Mouse (Mus musculus): Measurements from ENCODE around the gene Nus1.

DNA sequence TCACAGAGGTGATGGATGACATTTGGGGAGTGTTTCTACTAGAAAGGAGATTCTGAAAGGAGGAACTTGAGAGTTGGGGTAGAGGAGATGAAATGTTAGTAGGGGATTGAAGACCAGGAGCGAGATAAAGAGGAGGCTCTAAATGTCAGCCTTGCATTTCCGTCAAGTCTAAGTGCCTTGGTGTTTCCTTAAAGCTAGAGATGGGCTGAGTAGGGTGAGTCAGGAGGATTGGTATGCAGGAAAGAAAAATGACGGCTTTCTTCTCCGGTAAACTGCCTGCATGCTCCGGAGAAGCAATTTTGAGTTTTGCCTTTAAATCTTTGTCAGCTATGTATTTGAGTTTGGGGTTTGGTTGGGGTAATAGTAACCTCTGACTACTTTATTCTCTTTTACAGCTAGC is 1.6 kb downstream of the Nus1 start:
- TF ChIP-seq CTCF (IDR thresholded peaks at IDR 0.05; ENCODE audit: extremely low read depth, insufficient read depth, low read length): no peak
- TF ChIP-seq POLR2A (IDR thresholded peaks at IDR 0.05; ENCODE audit: extremely low read depth, insufficient read depth, low read length): no peak
